Mouse (Mus musculus): Measurements from ENCODE around the gene Gm4969.
"Not testable (repeated sequence)": the region's sequence is repeated elsewhere in the genome, so short reads cannot be mapped to it uniquely, and the experiment has no call there.

Gene Gm4969

DNA sequence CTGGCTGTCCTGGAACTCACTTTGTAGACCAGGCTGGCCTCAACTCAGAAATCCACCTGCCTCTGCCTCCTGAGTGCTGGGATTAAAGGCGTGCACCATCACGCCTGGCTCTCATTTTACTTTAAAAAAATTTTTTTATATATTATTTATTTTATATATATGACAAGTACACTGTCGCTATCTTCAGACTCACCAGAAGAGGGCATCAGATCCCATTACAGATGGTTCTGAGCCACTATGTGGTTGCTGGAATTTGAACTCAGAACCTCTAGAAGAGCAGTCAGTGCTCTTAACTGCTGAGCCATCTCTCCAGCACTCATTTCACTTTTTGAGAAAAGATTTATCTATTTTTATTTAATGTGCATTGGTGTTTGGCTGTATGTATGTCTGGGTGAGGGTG, 47.1 kb downstream of the Gm4969 start:
- DNase-seq (ENCODE audit: low read depth, low spot score) = not testable (repeated sequence)

DNA sequence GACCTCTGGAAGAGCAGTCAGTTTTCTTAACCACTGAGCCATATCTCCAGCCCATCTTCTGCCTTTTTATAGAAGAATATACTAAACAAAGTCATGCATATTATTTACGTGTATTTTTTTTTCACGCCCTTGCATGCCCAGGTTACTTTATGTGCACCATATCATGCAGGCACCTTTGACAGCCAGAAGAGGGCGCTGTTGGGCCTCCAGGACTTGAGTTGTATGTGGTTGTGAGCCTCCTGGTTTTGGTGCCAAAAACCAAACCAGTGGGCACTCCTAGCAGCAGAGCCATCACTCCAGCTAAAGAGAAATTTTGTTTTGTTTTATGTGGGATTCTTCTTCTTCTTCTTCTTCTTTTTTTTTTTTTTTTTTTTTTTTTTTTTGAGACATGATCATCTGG, 48.7 kb downstream of the Gm4969 start:
- peak; percentile 67 for DNase-seq (ENCODE audit: low read depth, low spot score)

DNA sequence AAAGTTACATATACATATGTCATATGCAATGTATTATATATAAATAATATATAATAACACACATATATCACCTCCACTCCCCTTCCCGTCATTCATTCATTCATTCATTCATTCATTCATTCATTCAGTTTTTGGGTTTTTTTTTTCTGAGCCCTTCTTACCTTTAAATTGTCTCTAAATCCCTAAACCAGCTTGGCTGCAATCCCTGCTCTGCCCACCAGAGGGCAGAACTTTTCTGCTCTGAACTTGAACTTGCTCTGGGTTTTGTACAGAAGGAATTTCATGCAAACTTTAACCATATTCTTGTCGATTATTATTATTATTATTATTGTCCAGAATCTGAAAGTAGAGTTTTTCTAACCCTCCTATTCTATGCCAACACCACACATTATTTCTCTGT, 49.5 kb downstream of the Gm4969 start:
- peak; percentile 89 for DNase-seq (ENCODE audit: low read depth, low spot score)

DNA sequence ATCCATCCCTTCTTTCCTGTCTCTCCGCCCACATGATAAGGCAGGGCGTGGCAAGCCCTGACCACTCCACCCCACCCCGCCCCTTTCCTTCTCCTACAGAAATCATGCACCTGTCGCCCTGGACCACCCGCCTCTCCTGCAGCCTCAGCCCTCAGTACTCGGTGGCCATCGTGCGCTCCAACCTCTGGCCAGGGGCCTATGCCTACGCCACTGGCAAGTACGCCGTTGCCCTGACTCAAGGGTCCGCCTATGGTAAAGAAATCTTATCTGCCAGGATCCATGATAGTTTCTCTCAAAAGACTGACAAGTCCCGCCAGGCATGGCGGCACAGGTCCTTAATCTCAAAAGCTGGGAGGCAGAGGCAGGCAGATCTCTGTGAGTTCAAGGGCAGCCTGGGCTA, 50.2 kb downstream of the Gm4969 start:
- DNase-seq (ENCODE audit: low read depth, low spot score) = no peak

DNA sequence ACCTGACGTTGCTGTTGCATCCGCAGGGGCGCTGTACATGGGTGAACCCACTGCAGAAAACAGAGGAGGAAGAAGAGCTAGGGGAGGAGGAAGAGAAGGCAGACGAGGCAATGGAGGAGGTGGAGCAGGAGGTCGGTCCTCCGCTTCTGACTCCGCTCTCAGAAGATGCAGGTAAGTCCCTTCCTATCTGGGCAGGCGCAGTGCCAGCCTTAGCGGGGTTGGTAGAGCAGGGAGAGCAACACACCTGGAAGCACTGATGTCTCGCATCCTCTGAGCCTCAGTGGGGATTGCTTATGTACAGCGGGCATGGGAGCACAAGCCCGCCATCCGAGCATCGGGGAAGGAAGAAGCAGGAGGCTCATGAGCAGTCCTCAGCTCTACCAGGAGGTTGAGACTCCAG, 51.1 kb downstream of the Gm4969 start:
- DNase-seq (ENCODE audit: low read depth, low spot score) = no peak

DNA sequence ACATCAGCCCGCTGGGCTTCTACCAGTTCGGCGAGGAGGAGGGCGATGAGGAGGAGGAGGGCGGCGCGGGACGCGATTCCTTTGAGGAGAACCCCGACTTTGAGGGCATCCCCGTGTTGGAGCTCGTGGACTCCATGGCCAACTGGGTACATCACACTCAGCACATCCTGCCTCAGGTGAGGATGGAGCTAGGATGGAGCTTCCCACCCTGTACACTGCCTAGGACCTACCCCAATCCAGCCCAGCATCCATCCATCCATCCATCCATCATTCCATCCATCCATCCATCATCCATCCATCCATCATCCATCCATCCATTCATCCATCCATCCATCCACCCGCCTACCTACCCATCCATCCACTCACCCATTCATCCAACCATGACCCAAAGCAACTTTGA, 52.3 kb downstream of the Gm4969 start:
- DNase-seq (ENCODE audit: low read depth, low spot score) = no peak

DNA sequence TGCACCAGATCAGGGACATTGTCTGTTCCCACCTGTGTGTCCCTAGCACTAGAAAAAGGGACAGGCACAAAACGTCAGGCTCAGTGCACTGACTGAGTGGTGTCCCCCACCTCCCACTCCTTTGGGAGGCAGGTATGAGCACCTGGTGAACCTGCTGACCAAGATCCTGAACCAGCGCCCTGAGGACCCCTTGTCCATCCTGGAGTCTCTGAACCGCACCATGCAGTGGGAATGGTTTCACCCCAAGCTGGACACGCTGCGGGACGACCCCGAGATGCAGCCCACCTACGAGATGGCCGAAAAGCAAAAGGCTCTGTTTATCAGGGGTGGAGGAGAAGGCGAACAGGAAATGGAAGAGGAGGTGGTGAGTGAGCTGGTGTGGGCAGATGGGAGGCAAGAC, 60.8 kb downstream of the Gm4969 start:
- no peak for DNase-seq (ENCODE audit: low read depth, low spot score)

DNA sequence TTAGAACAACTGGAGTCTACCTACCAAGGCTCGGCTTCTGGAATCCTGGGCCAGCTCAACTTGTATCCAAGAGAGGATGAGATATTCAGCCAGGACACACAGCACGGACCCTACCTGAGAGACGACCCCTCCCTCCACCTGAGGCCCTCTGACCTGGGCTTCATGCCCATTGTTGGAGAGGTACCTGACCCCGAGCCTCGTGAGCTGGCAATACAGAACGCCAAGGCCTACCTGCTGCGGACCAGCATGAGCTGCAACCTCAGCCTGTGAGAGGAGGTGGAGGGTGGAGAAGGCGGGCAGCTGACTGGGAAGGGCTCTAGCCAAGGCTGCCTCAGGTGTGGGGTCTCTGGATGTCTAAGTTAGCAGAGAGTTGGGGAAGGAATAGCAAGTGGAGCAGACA, 63.1 kb downstream of the Gm4969 start:
- no peak for DNase-seq (ENCODE audit: low read depth, low spot score)

DNA sequence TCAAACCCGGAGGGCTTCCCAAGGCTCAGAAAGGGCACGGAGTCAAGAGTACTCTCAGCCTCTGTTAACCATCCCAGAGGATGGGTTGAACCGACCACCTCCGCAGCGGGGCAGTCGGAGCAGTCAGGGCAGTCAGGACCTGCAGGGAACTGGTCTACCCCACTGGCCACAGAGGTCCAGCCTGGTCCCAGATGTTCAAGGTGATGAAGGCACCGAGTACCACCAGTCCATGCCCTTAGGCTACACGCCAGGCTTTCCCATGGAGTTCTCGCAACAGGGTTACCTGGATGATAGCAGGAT, 63.4 kb downstream of the Gm4969 start:
- no peak for DNase-seq (ENCODE audit: low read depth, low spot score)

DNA sequence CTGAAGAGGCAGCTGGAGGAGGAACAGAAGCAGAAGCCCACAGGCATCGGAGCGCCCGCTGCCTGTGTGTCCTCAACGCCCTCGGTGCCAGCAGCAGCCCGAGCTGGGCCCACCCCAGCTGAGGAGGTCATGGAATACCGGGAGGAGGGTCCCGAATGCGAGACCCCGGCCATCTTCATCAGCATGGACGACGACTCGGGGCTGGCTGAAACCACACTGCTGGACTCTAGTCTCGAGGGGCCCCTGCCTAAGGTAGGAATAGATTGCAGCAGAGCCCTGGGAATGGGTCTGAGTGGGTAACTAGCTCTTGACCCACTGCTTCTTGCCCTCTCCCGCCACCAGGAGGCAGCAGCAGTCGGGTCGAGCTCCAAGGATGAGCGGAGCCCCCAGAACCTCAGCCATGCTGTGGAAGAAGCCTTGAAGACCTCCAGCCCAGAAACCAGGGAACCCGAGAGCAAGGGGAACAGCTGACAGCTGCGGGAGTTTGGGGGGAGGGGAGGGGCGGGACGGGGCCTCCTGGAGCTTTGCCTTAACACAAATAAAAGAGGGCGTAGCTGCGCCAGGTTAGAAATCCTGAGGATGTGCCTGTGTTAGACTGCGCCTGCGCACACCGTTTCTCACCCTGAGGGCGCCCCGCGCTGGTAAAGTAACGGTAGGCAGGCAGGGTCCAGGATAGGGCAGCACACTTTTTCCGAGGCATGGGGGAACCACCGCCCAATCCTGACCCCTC, 64.0 kb downstream of the Gm4969 start, which contains the start of gene Rsph6a:
Gene Rsph6a, plus strand, starts transcription at position 644 of the 730 bp plus-strand sequence.
- DNase-seq (ENCODE audit: low read depth, low spot score) = peak; percentile 28

DNA sequence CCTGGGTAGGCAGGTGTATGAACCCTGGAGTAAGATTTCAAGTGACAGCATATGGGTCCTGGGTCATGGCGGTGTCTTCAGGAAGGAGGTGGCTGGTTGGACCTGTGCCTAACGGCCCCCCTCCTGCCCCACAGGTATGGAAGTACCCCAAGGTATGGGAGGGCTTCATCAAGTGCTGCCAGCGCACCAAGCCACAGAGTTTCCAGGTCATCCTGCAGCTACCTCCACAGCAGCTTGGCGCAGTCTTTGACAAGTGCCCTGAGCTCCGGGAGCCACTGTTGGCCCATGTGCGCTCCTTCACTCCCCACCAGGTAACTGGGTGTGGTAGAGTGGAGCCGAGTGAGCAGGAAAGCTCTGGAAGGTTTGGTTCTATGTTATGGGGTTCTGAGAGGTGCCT, 65.0 kb downstream of the Gm4969 start:
- no peak for DNase-seq (ENCODE audit: low read depth, low spot score)

DNA sequence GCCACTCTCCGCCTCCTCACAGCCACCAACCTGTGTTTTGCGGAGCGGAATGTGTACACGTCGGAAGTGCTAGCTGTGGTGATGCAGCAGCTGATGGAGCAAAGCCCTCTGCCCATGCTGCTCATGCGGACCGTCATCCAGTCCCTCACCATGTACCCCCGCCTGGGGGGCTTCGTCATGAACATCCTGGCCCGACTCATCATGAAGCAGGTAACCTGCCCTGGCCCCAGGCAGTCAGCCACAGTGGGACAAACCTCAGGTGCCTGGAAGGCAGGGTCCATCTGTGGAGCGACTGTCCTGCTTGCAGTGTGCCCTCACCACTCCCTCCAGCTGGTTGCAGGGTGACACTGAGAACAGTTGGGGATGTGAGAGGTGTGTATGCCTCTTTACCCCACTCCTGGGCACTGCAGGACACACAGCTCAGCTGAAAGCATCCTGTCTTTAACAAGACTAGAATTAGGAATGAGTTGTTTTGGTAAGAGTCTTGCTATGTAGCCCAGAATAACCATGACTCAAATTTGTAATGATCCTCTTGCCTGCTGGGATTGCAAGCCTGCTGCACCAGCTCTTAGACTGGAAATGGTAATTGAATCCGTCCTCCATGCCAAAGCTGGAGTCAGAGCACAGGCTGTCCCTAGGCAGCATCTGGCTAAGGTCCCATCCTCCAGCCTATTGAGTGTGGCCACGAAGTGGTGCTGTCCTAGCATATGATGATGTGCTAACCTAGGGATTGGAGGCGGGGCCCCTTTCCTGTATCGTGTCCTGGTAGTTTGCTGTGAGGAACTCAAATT, 65.6 kb downstream of the Gm4969 start:
- no peak for DNase-seq (ENCODE audit: low read depth, low spot score)

DNA sequence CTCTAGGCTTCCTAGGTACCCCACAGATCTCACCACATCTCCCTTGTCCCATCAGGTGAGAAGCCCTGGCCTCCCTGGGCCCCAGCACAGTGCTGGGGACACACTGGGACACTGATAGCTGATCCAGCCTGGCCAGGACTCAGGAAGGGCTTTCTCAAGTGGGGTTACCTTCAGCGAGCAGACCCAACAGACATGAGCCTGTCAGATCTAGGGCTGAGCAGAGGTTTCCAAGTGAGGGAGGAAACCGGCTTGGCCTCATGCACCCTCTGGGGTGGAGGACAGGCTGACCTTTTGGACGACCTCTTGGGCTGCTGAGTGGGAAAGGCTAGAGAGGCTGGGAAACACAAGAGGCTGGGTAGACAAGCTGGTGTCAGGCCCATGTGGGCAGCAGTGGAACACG, 67.0 kb downstream of the Gm4969 start:
- no peak for DNase-seq (ENCODE audit: low read depth, low spot score)

DNA sequence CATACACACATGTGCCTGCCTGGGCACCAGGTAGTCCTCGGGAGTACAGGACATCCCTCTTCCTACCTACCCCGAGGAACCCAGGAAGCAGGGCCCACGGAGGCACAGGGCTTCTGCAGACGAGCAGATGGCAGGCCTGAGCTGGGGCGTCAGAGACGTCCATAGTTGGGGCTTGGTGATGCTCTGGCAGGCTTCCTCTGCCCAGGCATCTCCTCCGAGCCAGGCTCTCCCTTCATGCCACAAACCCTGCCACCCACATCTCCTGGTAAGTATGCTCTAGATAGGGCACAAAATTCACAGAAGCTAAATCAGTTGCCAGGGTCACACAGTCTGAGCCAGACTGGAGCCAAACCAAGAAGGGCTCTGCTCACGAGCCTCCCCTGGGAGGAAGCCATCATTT, 68.0 kb downstream of the Gm4969 start:
- DNase-seq (ENCODE audit: low read depth, low spot score) = no peak

DNA sequence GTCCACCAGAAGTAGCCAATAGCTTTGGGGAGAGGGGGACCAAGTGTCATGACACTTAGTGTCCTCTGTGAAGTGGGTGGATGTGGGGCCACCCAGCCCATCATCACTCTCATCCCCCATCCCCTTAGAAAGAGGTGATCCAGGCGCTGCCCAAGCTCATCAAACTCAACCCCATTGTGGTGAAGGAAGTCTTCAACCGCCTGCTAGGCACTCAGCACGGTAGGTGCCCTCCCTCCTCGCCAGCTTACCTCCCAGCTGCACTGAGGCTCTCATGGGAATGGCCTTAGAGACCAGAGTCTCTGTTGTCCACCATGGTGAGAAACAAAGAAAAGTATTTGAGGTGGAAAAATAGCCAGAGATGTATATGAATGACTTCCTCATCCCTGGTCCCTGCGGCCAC, 68.9 kb downstream of the Gm4969 start:
- DNase-seq (ENCODE audit: low read depth, low spot score) = no peak

Measured in CD4-positive, CD25-positive, alpha-beta regulatory T cell, adult 2 months (primary cell).